Mouse (Mus musculus): ENCODE measurements around the gene Mgat5b. TPM values are rescaled to one million over a fixed set of nuclear protein-coding genes. Genes with fewer than 3 reads are reported as not detected.
"Not testable (repeated sequence)": the region's sequence is repeated elsewhere in the genome, so short reads cannot be mapped to it uniquely, and the experiment has no call there.

The Mgat5b gene
- polyA plus RNA-seq, 1 experiment: 95.1 TPM

DNA sequence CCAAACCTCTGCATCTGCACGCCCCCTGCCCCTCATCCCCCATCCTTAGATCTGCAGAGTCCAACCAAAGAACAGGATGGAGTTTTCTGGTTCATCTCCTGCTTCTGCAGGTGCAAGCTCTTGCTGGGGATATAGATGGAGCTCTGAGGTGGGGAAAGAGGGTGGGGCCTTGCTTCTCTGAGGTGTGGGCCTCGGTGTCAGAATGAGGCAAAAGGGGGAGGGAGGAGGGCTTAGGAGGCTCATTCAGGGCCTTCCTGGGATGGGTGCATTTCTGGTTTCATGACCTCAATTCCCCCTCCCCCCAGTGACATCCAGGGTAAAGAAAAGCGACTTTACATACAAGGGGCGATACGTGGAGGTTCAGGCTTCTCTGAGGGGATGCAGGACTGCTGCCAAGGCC is 31.5 kb upstream of the Mgat5b start:
- TF ChIP-seq POLR2A (IDR thresholded peaks at IDR 0.05; ENCODE audit: borderline replicate concordance, extremely low read depth, insufficient read depth, insufficient read length, poor library complexity, severe bottlenecking) (no peak), CTCF (IDR thresholded peaks at IDR 0.05; ENCODE audit: borderline replicate concordance, extremely low read depth, insufficient read depth, insufficient read length) (no peak)
- no peak for DNase-seq (ENCODE audit: low read depth)

DNA sequence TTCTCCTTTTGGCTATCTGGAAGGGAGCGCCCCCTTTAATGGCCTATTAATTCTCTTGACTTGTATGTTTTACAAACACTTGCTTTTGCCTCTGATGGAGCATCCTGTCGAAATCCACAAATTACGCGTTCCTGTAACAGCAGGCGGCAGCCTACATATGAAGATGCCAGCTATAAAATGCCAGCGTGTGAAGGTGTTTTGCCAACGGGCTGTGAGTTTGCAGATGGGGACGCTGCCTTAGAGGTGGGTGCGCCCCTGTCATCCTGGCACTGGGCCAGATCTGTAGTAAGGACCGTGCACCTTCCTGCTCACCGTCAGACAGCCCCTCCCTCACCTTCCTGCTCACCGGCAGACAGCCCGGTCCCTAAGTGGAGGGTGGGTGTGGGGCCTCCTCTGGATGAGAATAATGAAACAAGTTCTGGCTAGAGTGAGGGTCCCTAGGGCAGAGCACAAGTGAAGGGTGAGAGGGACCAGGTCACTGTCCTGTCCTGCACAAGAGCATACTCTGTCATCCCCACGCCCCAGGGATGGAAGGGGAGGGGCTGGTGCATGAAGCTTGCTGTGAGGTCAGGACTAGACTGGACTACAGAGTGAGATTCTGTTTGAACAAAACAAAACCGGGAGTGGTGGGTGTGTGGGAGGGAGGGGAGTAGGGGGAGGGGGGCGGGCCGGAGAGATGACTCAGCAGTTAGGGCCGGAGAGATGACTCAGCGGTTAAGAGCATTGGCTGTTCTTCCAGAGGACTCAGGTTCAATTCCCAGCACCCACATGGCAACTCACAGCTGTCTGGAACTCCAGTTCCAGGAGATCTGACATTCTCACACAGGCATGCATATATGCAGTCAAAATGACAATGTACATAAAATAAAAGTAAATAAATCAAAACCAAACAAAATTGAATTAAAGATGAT is 24.9 kb upstream of the Mgat5b start:
- peak; percentile 45 for DNase-seq (ENCODE audit: low read depth)

DNA sequence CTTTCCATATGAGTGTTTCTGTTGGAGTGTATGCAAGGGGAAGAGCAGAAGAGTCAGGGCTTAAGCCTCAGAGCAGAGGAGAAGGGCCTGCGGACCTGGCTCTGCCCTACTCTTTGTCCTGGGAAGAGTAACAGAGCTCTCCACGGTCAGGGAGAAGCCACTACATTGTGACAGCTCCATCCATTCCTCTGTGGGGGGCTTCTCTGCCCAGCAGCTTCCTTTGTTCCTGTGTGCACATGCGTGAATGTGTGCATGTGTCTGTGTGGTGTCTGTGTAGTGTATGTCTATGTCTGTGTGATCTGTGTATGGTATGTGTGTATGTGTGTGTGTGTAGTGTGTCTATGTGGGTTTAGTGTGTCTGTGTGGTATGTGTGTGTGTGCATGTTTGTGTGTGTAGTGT is 23.3 kb upstream of the Mgat5b start:
- no peak for DNase-seq (ENCODE audit: low read depth)
- TF ChIP-seq CTCF (IDR thresholded peaks at IDR 0.05; ENCODE audit: borderline replicate concordance, extremely low read depth, insufficient read depth, insufficient read length) (no peak), POLR2A (IDR thresholded peaks at IDR 0.05; ENCODE audit: borderline replicate concordance, extremely low read depth, insufficient read depth, insufficient read length, poor library complexity, severe bottlenecking) (no peak)

More for the DNA sequence above, 24.9 kb upstream of the Mgat5b start:
- TF ChIP-seq POLR2A (IDR thresholded peaks at IDR 0.05; ENCODE audit: borderline replicate concordance, extremely low read depth, insufficient read depth, insufficient read length, poor library complexity, severe bottlenecking) (no peak), CTCF (IDR thresholded peaks at IDR 0.05; ENCODE audit: borderline replicate concordance, extremely low read depth, insufficient read depth, insufficient read length) (no peak)

DNA sequence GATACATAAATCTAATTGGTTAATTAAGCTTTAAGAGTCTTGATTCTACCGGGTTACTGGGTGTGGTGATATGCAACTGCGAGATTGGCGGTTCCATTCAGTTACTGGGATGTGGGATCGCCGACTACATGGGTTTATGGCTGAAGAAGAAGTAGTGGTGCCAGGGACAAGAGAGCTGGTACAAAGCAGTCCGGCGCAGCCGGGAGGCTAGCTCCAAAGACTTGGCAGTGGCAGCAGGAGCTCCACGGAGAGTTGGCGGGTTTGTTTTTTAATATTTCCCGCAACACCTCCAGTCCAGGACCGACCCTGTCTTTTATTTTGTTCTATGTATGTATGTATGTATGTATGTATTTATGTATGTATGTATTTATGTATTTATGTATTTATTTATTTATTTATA is 19.4 kb upstream of the Mgat5b start:
- TF ChIP-seq CTCF (IDR thresholded peaks at IDR 0.05; ENCODE audit: borderline replicate concordance, extremely low read depth, insufficient read depth, insufficient read length): no peak
- no peak for TF ChIP-seq POLR2A (IDR thresholded peaks at IDR 0.05; ENCODE audit: borderline replicate concordance, extremely low read depth, insufficient read depth, insufficient read length, poor library complexity, severe bottlenecking)
- peak; percentile 27 for DNase-seq (ENCODE audit: low read depth)

DNA sequence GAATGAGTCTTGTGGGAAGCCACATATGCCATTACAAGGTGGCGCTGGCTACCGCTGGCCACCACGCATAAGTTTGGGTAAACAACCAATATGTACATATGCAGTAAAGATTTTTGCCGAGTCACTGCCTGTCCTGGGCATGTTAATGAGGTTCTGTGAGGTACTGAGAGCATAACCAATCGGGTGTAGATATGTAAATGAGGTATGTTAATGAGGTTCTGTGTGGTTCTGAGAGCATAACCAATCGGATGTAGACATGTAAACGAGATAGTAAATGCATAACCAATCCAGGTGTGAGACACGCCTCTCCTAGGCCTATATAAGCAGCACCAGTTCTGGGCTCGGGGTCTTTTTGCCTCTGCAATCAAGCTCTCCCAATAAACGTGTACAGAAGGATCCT is 16.1 kb upstream of the Mgat5b start:
- DNase-seq (ENCODE audit: low read depth): not testable (repeated sequence)

DNA sequence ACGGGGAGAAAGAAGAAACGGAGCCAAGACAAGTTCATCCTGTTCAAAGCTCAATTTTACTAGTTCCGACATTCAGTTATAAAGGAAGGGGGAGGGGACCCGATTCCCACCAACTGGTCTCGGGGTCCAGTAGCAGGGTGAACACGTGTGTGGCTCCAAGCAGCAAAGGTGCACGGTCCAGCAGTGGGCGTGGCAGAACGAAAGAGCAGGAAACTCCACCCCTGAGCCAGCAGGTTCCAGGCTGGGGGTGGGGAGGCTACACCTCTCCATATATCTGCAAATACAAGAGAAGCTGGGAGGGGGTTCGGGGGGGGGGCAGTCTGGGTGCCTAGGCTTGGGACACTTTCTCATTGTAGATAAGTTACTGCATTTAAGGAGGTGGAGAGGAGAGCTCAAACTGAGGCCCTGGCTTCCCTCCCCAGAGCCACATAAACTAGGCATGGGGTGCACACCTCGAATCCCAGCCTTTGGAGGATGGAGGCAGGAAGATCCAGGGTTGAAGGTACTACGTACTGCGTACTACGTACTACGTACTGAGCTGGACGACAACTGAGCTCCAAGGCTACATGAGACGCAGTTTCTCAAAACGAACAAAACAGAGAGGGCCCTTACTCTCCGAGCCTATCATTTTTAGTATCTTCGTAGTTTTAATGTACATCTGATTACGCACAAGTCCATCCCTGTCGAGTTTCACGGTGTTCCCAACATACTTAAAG is 12.8 kb upstream of the Mgat5b start:
- DNase-seq (ENCODE audit: low read depth): no peak
- TF ChIP-seq CTCF (IDR thresholded peaks at IDR 0.05; ENCODE audit: borderline replicate concordance, extremely low read depth, insufficient read depth, insufficient read length) (no peak), POLR2A (IDR thresholded peaks at IDR 0.05; ENCODE audit: borderline replicate concordance, extremely low read depth, insufficient read depth, insufficient read length, poor library complexity, severe bottlenecking) (no peak)

DNA sequence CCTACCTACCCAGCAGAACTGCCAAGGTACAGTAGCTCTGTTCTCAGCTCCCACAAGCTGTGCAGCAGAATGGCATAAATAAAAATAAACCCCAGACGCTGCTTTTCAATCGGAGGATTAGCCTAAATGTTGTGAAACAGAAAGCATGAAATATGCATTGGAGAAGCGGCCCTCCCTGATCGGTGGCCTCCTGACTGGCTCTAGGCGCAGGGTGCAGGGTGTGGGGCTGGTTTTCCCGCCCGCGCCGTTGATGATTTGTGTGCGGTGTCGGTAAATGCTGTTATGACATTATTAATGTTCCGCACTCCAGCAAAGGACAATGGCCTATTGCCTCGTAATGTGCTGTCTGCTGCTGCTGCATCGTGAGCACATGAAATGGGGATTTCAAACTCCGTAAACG is 5.1 kb upstream of the Mgat5b start:
- peak; percentile 45 for DNase-seq (ENCODE audit: low read depth)
- TF ChIP-seq POLR2A (IDR thresholded peaks at IDR 0.05; ENCODE audit: borderline replicate concordance, extremely low read depth, insufficient read depth, insufficient read length, poor library complexity, severe bottlenecking) (no peak), CTCF (IDR thresholded peaks at IDR 0.05; ENCODE audit: borderline replicate concordance, extremely low read depth, insufficient read depth, insufficient read length) (no peak)

DNA sequence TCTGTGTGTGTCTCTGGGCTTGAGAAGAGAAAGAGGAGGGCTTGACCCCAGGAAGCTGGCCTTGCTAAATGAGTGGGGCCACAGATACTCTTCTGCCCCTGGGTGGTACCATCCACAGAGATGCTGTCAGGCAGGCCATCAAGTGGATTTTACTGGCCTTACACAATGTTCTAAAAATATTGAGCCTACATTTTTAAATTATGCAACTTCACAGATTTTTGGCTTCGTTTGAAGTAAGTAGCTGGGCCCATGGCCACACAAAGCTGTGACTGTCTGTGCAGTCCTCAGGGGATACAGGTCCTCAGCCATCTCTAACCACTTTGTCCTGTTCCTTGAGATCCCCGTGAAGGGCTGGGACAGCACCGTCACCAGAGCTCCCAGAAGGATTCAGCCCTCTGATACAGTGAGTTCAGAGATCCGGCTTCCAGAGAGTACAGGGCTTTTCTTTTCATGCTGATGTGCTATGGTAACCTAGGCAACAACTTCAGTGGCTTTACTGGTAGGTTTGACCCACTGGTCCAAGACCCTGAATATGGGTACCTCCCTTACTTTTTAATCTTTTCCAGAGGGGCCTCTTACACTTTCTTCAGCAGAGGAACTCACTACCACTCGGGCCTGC is 4.3 kb upstream of the Mgat5b start:
- no peak for TF ChIP-seq POLR2A (IDR thresholded peaks at IDR 0.05; ENCODE audit: borderline replicate concordance, extremely low read depth, insufficient read depth, insufficient read length, poor library complexity, severe bottlenecking)
- no peak for TF ChIP-seq CTCF (IDR thresholded peaks at IDR 0.05; ENCODE audit: borderline replicate concordance, extremely low read depth, insufficient read depth, insufficient read length)
- DNase-seq (ENCODE audit: low read depth): no peak

DNA sequence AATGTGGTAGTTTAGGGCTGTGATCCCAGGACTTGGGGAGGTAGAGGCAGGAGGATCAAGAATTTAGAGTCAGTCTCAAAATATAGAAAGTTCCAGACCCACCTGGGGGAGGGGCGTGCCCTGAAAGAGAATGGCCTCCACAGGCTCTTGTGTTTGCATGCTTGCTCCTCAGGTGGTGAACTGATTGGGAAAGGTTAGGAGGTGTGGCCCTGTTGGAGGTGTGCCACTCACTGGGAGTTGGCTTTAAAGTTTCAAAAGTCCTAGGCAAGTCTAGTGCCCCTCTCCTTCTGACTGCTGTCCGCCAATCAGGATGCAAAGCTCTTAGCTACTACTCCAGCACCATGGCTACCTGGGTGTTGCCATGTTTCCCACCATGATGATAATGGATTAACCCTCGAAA is 3.4 kb upstream of the Mgat5b start:
- DNase-seq (ENCODE audit: low read depth): no peak
- no peak for TF ChIP-seq POLR2A (IDR thresholded peaks at IDR 0.05; ENCODE audit: borderline replicate concordance, extremely low read depth, insufficient read depth, insufficient read length, poor library complexity, severe bottlenecking)
- TF ChIP-seq CTCF (IDR thresholded peaks at IDR 0.05; ENCODE audit: borderline replicate concordance, extremely low read depth, insufficient read depth, insufficient read length): no peak

DNA sequence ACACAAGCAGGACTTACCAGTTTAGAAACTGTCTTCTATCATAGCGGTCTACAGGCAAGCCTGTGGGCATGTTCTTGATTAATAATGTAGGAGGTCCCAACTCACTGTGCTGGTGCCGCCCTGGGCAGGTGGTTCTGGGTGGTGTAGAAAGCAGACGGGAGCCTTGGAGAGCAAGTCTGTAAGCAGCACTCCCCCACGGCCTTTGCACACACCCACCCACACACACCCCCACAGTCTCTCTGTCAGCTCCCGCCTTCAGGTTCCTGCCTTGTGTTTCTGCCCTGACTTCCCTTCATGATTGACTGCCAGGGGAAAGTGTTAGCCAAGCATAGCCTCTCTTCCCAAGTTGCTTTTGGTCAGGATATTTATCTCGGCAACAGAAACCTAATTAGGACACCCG is 1.3 kb upstream of the Mgat5b start:
- TF ChIP-seq CTCF (IDR thresholded peaks at IDR 0.05; ENCODE audit: borderline replicate concordance, extremely low read depth, insufficient read depth, insufficient read length): no peak
- TF ChIP-seq POLR2A (IDR thresholded peaks at IDR 0.05; ENCODE audit: borderline replicate concordance, extremely low read depth, insufficient read depth, insufficient read length, poor library complexity, severe bottlenecking): no peak
- no peak for DNase-seq (ENCODE audit: low read depth)

DNA sequence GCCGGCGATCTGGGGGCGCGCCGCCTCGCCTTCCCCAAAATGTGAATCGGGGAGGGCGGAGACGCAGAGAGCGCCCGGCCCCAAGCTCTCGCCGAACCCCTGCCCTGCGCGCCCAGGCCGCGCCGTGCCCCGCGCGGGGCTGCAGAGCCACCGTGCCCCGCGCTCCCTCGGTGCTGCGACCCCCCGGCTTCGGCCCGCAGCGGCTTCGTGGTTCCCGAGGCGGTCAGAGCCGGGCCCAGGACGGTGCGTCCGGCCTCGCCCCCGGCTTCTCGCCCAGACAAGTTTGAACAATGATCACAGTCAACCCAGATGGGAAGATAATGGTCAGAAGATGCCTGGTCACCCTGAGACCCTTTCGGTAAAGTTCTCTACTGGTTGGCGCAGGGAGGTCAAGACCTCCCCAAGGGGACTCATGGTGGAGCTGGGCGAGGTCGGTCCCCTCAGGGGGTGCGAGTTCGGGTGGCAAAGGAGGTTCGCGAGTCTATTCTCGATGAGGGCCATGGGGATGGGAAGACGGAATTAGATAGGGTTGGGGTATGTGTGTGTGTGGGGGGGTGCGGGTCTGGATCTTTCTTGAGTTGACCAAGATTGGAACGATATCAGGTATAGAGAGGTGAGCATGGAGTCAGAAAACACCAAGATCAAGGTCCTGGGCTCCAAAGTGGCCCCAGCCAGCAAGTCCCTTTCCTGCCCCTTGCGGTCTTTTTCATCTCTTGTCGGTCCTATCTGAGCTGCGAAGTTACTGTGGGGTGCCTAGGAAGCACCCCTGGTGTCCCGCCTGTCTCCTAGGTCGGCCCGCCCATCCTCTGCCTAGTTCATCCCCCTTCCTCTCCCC is 740 bp downstream of the Mgat5b start:
- TF ChIP-seq POLR2A (IDR thresholded peaks at IDR 0.05; ENCODE audit: borderline replicate concordance, extremely low read depth, insufficient read depth, insufficient read length, poor library complexity, severe bottlenecking) (no peak), CTCF (IDR thresholded peaks at IDR 0.05; ENCODE audit: borderline replicate concordance, extremely low read depth, insufficient read depth, insufficient read length) (no peak)
- peak; percentile 39 for DNase-seq (ENCODE audit: low read depth)
